Mouse (Mus musculus) mouse trophoblast stem cell (cell line): Measurements from ENCODE around the gene Pxylp1.

Source experiments
- in situ Hi-C, 2 experiments: fragments of 300-500 bp; cut with MseI, MboI; formaldehyde crosslinking; loops; 2 replicates in 1 of 2; 3 replicates in 1 of 2; pipeline ENCODE4 v1.15.1; 2025

Pxylp1 gene

DNA sequence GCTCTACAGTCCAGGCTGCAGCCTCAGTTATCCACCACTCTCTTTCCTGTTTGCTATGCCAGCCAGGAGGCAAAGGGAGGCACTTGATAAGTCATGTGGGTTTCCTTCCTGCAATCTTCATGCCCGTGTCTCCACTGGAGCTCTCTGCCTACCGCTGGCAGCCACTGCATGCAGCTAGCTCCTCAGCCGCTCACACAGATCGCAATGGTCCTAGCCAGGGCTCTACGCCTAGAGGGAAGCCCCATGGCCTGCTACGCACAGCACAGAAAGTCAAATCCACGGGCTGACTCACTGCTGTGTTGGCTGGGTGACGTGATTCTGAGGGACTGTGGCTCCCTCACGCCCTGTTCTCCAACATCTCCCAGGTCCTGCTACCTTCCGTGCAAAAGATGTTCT lies 31.4 kb downstream of the Pxylp1 start:
- in situ Hi-C loops, result no loop called here

DNA sequence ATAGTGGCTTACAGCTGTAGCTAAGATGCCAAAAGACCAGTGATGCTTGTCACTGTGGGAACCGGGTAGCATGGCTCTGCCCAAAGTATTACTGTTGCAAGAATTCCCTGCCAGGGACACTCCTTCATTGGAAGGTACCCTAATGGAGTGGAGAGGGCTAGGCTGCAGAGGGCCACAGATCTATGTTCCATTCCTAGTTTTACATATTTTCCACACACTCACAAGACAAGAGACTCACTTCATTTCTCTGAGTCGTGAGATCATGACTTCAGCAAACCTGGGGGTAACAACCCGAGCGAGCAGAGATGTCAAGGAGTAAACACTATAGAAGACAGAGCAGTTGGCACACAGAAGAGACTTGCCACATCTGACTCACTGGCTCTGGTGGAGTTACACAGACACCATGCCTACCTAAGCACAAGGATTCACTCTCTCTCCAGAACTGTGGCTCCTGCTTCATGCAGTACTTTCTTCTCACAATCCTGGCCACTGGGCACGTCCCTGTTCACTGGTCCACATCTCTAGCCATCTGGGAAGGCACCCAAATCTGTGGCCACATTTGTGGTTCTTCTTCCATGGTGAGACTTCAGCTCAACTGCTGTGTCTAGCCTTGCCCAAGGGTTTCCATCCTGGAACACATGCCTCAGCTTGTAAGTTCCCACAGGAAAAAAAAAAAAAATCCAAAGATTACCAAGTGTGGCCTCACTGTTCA lies 31.9 kb downstream of the Pxylp1 start:
- in situ Hi-C loops, result no loop called here

DNA sequence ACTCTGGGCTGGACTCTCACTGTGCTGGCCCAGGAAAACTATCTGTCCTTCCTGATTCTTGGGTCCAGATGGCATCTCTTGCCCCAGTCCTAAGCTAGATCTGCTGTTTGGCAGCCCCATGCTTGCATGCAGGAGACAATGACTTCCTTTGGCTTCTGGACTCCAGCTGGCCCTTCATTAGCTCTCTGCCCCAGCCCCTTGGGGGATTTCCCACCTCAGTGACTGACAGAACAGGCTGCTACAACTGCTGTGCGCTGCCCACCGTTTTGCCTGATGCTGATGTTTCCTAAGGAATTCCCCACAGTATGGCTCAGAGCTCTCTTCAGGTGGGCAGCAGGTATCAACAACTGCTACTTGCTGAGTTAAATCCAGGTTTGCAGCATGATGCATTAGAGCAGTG lies 33.4 kb downstream of the Pxylp1 start:
- in situ Hi-C loops, result no loop called here

DNA sequence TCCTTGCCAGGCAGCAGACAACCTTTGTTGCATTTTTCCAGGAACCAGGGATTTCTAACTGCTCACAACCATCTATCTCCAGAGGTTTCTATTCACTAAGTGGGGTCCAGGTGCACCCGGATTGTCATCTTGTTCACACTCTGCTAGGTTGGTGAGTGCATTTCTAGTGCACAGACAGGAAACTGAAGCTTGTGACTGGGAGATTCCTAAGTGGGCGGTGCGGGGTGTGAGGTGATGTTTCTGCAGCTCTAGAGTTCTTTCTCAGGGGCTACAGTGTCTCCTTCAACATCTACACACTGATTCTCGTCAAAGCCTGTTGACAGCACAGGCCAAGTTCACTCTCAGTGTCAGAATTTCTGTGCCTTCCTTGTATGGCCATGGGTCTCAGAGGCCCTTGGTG lies 34.6 kb downstream of the Pxylp1 start:
- in situ Hi-C loops, result no loop called here

DNA sequence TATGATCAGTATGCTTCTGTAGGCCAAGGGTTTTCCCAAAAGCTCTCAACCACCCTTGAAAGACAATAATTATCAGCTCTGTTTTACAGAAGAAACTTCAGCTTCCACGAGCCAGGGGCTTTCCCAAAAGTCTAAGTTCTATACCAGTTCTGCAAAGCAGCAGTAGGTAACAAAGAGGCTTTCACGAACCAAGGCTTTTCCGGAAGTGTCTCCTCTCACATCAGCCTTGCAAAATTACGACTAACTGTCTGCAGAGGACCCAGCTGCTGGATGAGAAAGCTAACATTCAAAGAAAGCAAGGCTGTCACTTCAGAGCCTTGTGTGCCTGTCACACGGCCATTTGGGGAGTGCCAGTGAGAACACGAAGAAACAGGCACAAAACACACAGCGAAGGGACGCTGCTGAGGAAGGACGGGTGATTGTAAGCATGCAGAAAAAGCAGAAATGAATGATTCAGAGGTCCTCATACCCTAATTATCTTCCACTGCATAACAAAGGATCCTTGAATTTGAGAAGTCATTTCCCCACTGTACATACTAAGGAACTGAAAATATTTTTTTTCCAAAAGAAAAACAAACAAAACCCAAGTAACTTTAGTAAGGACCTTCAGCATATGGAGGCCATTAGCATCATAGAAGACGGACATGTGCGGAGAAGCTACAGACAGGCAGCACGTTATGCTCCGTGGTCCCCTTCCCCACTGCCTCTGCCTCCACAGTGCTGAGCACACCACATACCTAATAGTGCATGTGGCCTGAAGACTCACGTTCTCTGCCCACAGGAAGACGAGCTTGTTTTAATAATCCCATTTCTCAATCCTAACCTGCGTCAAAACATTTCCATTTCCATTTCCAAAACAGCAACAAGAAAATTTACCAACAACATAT lies 38.9 kb downstream of the Pxylp1 start:
- in situ Hi-C loops, result no loop called here

DNA sequence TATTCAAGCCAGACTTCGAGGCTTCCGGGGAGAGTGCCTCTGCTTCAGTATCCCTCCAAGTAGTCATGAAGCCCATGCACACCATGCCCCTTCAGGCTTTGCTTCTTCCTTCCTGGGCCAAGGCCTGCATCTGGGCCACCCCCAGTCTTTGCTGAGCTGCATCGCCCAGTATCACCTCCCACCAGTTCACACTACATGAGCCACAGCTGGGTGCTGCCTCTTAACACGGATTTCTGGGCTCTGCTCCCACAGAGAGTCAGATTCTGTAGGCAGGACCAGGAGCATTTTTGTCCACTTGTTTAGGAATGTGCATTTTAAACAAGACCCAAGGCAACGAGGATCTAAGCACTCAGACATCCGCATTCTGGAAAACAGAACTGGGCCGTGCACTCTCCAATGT lies 40.8 kb downstream of the Pxylp1 start:
- in situ Hi-C loops, result no loop called here

DNA sequence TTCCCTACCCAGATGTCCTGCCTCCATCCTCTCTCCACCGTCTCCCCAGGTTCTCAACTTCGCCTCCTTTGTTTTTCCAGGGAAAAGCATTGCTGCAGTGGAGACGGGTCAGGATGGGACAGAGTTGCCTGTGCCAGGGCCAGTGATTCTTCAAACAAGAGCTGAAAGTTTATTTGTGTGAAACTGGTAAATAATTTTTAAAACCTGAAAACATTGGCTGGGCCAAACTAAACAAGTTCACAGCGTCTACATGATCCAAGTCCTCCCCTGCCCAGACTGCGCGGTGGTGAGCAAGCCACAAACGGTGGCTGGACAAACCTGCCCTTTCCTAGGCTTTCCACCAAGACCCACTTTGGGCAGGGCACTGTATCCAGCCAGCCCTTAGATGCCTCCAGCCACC lies 41.4 kb downstream of the Pxylp1 start:
- in situ Hi-C loops, result no loop called here

DNA sequence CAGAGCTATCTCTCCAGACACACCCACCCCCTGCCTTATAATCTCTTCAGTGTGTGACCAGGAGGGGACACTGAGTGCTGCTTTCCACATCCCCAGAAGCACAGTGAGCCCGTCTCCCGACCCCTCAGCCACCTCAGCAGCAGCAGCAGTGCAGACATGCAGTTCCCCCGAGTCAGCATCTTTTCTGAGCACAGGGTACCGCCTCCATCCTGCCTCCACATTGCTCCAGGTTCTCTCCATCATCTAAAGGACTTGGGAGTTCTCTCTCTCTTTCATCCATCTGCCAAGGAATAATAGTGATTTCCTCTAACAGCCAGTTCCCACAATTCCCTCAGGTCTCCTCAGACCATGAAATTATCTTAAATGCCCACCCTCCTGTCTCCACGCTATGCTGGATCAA lies 43.5 kb downstream of the Pxylp1 start:
- in situ Hi-C loops, result no loop called here

DNA sequence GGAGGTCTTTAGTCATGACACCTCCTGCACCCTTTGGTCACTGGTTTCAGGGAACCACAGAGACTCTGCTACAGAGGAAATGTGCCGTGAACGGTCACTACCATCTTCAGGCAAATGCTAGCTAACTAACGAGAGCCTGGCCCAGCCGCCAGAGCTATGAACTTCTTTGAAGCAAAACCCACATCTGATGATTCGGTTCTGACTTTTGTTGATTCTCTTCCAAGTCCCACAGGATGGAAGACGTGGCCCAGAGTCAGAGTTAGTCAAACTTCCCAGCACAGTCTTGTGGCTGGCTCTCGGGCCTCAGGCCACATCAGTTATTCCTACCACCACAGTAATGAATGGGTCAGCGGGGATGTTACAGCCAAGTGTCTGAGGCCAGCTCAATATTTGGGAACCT lies 46.1 kb downstream of the Pxylp1 start:
- in situ Hi-C loops, result no loop called here

DNA sequence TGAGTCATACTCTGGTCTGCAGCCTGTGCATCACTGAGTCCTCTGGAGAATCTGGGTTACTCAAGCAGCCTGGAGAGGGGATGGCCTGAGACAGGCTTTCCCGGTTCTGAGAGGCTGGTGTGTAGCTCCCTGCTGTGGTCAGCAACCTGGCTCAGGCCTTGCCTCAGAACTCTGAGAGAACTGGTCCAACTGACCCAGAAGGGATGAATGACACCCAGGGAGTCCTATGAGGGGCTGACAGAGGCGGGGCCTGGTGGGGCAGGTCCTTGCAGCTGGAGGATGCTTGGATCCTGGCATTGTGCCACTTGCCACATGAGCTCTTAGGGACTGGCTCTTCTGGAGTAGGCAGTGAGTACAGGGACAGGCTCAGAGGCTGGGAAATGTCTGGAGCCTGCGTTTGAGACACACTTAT lies 47.7 kb downstream of the Pxylp1 start:
- in situ Hi-C loops, result no loop called here

DNA sequence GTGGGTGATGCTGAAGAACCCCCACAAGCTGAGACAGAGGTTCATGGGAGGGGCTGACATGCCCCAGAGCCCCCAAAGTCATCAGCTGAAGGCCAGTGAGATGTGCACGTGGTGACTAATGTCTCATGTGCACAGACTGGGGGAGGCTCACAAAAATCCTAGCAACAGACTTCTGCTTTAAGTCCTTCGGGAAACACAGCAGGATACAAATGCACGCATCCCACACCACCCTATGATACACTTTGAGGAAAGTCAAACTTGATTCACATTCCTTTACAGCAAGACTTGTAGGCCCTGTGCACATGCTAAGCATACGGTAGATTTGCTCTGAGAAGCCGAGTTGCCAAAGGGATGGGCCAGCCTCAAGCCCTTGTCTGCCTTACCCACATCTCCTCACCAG lies 53.1 kb downstream of the Pxylp1 start:
- in situ Hi-C loops, result no loop called here

DNA sequence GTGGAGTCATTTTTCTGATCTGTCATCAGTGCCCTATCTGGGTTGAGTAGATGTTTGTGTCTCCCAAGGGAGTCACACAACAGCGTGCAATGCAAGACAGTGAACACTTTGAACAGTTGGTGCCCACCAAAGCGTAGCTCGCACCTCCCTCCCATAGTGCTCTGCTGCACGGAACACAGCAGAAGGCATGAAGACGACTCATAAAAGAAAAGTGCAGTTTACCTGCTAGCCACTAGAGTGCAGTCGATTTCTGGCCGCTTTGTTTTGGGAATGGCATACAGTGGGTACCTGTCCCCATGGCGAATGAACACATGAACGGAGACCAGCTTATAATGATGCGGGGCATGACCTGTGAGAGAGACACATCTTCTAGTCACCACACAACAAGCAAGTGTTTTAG lies 53.6 kb downstream of the Pxylp1 start:
- in situ Hi-C loops, result no loop called here

DNA sequence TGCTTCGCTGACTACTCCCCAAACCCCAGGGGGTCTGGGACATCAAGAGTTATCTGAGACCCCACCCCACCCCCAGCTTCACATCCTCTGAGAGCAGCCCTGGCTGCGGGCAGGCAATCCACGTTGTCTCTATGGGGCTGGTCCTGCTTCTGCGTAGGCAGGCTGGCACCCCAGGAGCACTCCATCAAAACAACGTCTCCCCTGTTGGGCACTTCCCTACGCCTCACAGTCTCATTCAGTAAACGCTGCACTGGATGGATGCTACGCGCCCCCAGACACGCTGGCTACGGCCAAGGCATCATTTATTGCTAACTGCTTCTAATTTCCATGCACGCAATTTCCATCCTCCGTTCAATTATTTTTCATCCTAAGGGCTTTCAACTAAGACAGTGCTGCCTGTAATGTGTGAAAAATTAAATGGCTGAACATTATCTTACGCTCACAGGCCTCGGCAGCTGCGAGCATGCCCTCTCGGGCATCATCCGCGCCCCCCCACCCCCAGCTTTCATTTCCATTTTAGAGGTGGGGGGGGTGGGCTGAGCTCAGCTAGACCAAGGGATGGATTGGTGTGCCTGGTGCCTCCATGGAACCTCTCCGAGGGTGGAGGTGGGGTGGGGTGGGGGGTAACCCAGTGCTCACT lies 54.6 kb downstream of the Pxylp1 start:
- in situ Hi-C loops, result no loop called here

DNA sequence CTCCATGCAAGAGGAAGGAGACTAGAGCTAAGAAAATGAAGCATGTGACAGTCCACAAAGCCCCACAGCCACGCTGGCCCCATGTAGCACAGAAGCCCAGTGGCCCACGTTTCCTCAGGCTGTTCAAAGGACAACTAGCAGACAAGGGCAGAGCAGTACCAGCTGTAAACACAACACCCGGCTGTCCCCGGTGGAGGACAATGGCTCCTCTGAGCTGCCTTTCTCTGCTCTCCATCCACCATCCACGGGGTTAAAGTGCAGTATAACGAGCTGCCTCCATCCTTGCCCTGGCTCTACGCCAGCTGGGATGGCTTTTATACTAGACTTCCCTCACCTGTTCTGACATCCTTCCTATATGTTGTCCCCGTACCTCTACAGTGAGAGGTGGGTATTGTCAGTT lies 55.5 kb downstream of the Pxylp1 start:
- in situ Hi-C loops, result no loop called here

DNA sequence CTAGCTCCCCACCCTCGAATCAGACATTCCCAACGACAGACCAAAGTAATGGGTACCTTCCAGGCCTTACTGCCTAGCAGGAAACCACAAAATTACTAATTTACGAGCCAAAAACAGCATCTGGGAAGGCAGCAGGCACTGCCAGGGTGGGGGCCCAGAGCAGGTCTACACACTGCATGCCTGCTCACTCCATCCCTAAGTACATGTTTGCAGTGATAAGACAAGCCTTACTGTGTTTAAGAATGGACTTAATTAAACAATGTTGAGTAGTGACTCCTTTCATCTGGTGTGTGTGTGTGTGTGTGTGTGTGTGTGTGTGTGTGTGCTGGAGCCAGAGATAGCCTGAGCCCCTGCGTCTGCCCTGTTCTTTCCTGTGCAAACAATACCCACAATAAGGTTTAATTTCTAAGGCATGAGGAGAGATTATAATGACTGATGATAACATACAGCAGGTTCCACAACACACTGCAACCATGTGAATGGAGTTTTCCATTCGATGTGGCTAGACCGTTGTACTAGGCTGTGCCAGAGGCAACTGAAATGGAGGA lies 57.0 kb downstream of the Pxylp1 start:
- in situ Hi-C loops, result no loop called here

DNA sequence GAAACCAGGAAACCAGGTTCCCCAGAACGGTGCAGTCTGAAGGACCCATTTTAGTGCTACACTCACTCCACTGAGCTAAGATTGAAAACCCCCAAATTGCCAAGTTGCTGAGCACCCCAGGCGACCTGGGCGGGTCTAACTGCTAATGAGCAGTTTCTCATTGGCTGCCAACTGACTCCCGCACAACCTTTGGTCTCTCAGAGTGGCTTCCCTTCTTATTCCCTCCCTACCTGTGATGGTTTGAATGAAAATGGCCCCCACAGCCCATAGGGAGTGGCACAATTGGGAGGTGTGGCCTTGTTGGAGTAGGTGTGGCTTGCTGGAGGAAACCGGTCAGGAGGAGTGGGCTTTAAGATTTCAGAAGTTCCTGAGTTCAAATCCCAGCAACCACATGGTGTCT lies 58.9 kb downstream of the Pxylp1 start:
- in situ Hi-C loops, result no loop called here

DNA sequence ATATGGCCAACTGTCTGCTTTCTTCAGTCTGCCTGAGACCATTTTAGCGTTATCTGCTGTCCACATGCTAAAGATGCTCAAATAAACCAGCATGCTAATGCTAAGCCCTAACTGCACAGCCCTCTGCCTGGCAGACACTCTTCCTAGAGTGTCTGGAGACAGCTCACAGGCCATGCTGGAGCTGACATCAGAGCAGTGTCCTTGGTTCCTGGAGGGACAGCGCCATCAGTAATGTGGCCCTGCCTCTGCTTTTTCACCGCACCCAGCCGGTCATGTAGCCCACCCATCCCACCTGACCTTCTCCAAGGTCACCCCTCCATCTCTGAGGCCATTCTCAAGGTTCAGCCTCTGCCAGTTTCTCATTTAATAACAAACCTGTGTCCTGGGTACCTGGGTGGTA lies 60.0 kb downstream of the Pxylp1 start:
- in situ Hi-C loops, result no loop called here

DNA sequence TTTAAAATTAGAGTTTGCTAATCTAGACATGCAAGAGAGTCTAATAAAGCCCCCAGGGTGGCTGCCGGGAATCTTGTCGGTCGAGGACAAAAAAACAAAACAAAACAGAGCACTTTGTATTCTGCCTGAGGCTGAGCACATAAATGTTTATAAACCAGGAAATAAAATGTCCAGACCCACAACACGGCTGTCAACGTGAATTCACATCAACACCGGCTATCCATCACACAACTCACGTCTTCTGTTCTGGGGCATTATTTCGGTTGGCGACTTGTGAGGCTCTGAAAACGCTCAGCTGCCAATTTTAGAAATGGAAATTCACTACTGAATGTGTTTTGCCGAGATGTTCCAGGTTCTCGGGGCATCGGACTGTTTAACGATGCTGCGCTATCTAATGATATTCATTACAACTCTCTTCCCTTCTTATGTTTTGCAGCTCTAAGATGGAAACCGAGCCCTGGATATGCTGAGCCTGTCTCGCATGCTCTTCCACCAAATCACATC lies 61.6 kb downstream of the Pxylp1 start:
- in situ Hi-C loops, result no loop called here

DNA sequence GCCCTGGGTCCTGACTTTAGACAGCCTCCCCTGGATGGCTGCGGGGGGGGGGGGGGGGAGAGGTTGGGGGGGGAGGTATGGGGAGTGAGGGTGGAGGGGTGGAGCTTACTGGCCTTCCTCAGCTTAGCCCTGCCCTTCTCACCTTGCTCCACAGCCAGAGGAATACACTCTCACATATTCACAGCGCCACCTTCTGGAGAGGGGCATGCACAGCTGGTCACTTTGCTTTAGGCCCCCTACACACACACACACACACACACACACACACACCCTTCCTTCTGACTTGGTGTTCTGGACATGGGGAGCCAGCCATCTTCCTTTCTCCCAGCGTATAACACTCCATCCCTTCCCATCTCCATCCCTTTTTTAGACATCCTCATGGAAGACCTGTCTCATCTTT lies 62.8 kb downstream of the Pxylp1 start:
- in situ Hi-C loops, result loop anchor here in 1 of 2 experiments (10.0 kb wide), 1 partner anchor 155 kb away; no protein-coding TSS in a partner anchor

DNA sequence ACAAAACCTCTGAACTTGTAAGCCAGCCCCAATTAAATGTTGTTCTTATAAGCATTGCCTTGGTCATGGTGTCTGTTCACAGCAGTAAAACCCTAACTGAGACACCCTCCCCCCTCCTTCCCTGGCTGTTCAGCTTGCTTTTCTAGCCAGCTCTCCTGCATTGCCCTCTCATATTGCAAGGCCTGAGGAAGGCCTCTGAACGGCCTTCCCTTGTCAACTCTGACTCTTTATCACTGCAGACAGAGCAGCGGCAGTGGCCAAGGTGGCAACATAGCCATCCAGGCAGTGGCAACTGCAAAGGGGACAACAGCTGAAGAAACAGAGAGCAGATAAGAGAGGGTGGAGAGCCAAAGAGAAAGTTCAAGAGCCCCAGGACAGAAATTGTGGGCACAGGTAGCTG lies 64.4 kb downstream of the Pxylp1 start:
- in situ Hi-C loops, result loop anchor here in 1 of 2 experiments (10.0 kb wide), 1 partner anchor 153 kb away; no protein-coding TSS in a partner anchor

DNA sequence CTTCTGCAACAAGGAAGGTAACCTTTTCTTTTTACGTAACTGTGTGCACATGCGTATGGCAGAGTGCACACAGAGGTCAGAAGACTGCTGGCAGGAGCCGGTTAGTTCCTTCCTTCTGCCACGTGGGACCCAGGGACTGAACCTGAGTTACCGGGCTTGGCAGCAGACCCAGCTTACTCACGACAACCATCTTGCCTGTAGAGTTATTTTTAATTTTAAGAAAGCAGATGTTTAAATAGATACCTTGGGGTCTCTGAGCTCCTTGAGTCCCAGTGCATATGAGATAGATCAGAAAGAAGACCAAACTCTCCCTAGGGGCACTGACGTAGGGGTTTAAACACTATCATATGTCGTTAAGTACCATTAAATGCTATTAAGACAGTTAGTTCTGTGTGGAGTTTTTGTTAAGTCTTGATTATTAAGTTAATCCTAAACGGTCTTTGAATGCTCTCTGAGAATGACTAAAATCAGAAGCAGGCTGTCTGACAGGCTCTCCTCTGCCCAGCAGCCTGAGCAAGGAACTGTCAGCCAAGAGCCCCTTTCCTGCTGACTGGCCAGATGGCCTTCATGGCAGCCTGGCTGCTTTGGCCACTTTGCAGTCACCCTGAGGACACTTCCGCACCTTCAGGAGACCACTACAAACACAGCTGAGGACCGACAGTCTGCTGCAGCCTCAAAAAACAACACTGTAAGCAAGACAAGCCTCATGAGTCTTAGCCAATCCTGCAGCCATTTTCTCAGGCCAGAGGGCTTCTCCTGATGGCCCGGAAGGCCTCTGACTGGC lies 65.3 kb downstream of the Pxylp1 start:
- in situ Hi-C loops, result loop anchor here in 1 of 2 experiments (10.0 kb wide), 1 partner anchor 152 kb away; no protein-coding TSS in a partner anchor
